Mouse (Mus musculus): ENCODE measurements around the gene Efcab9. TPM values are rescaled to one million over a fixed set of nuclear protein-coding genes. Genes with fewer than 3 reads are reported as not detected.

Gene Efcab9
- polyA plus RNA-seq, 1 experiment from 2014 or later = 0.47 TPM

- Histone ChIP-seq H3K27me3 (ENCODE audit: insufficient read depth, low read length) (no peaks in the 10 kb centered on the region), H3K4me3 (ENCODE audit: low read length) (no peak overlapping the region), H3K9ac (replicated peaks; ENCODE audit: low read length) (no peak overlapping the region), H3K4me1 (ENCODE audit: insufficient read depth, low read length) (peaks cover 39% of the 10 kb centered on the region), H3K9me3 (ENCODE audit: low read length) (no peaks in the 10 kb centered on the region), H3K27ac (ENCODE audit: low read length) (no peak overlapping the region), H3K36me3 (ENCODE audit: insufficient read depth, low read length) (no peaks in the 10 kb centered on the region), H3K4me2 (replicated peaks; ENCODE audit: low read depth, low read length) (no peak overlapping the region)
- WGBS = 43% methylated on average over 4 of the region's 4 CpGs
- ATAC-seq (ENCODE audit: low FRiP score, low TSS enrichment) = no peak
Observed at GRCm38 (mm10) chr11:32550102-32550501, 18.2 kb upstream of the Efcab9 start.

- ATAC-seq (ENCODE audit: low FRiP score, low TSS enrichment) = no peak
- Histone ChIP-seq H3K36me3 (ENCODE audit: insufficient read depth, low read length) (no peaks in the 10 kb centered on the region), H3K27ac (ENCODE audit: low read length) (no peak overlapping the region), H3K4me3 (ENCODE audit: low read length) (no peak overlapping the region), H3K4me2 (replicated peaks; ENCODE audit: low read depth, low read length) (no peak overlapping the region), H3K9ac (replicated peaks; ENCODE audit: low read length) (no peak overlapping the region), H3K27me3 (ENCODE audit: insufficient read depth, low read length) (no peaks in the 10 kb centered on the region), H3K9me3 (ENCODE audit: low read length) (no peaks in the 10 kb centered on the region), H3K4me1 (ENCODE audit: insufficient read depth, low read length) (peaks cover 39% of the 10 kb centered on the region)
- 43% methylated on average over 6 of the region's 6 CpGs for WGBS
Observed at GRCm38 (mm10) chr11:32549236-32549635, 17.4 kb upstream of the Efcab9 start.

GRCm38 (mm10) chr11:32548240-32548639 lies 16.4 kb upstream of the Efcab9 start:
- no peaks in the 10 kb centered on the region for H3K36me3 ChIP-seq (ENCODE audit: insufficient read depth, low read length)
- H3K4me2 ChIP-seq (replicated peaks; ENCODE audit: low read depth, low read length) = no peak overlapping the region
- no peaks in the 10 kb centered on the region for H3K27me3 ChIP-seq (ENCODE audit: insufficient read depth, low read length)
- WGBS = 79% methylated on average over 4 of the region's 4 CpGs
- ATAC-seq (ENCODE audit: low FRiP score, low TSS enrichment) = no peak
- peaks cover 34% of the 10 kb centered on the region for H3K4me1 ChIP-seq (ENCODE audit: insufficient read depth, low read length)
- H3K4me3 ChIP-seq (ENCODE audit: low read length) = no peak overlapping the region
- H3K9ac ChIP-seq (replicated peaks; ENCODE audit: low read length) = no peak overlapping the region
- no peaks in the 10 kb centered on the region for H3K9me3 ChIP-seq (ENCODE audit: low read length)
- H3K27ac ChIP-seq (ENCODE audit: low read length) = no peak overlapping the region

- Histone ChIP-seq H3K9ac (replicated peaks; ENCODE audit: low read length) (no peak overlapping the region), H3K4me1 (ENCODE audit: insufficient read depth, low read length) (peaks cover 34% of the 10 kb centered on the region), H3K27ac (ENCODE audit: low read length) (no peak overlapping the region), H3K9me3 (ENCODE audit: low read length) (no peaks in the 10 kb centered on the region), H3K4me2 (replicated peaks; ENCODE audit: low read depth, low read length) (no peak overlapping the region), H3K36me3 (ENCODE audit: insufficient read depth, low read length) (no peaks in the 10 kb centered on the region), H3K27me3 (ENCODE audit: insufficient read depth, low read length) (no peaks in the 10 kb centered on the region), H3K4me3 (ENCODE audit: low read length) (no peak overlapping the region)
- WGBS = 70% methylated on average over 10 of the region's 10 CpGs
- no peak for ATAC-seq (ENCODE audit: low FRiP score, low TSS enrichment)
Observed at GRCm38 (mm10) chr11:32547391-32547947, 15.6 kb upstream of the Efcab9 start.

GRCm38 (mm10) chr11:32546483-32546882 lies 14.6 kb upstream of the Efcab9 start:
- H3K9ac ChIP-seq (replicated peaks; ENCODE audit: low read length) = no peak overlapping the region
- H3K4me3 ChIP-seq (ENCODE audit: low read length) = no peak overlapping the region
- H3K4me1 ChIP-seq (ENCODE audit: insufficient read depth, low read length) = peaks cover 28% of the 10 kb centered on the region
- H3K9me3 ChIP-seq (ENCODE audit: low read length) = no peaks in the 10 kb centered on the region
- H3K4me2 ChIP-seq (replicated peaks; ENCODE audit: low read depth, low read length) = no peak overlapping the region
- no peaks in the 10 kb centered on the region for H3K36me3 ChIP-seq (ENCODE audit: insufficient read depth, low read length)
- H3K27ac ChIP-seq (ENCODE audit: low read length) = no peak overlapping the region
- ATAC-seq (ENCODE audit: low FRiP score, low TSS enrichment) = no peak
- H3K27me3 ChIP-seq (ENCODE audit: insufficient read depth, low read length) = no peaks in the 10 kb centered on the region
- WGBS = 75% methylated on average over 5 of the region's 5 CpGs

GRCm38 (mm10) chr11:32545605-32546004 lies 13.7 kb upstream of the Efcab9 start:
- Histone ChIP-seq H3K36me3 (ENCODE audit: insufficient read depth, low read length) (no peaks in the 10 kb centered on the region), H3K27me3 (ENCODE audit: insufficient read depth, low read length) (no peaks in the 10 kb centered on the region), H3K4me1 (ENCODE audit: insufficient read depth, low read length) (peaks cover 28% of the 10 kb centered on the region), H3K9me3 (ENCODE audit: low read length) (no peaks in the 10 kb centered on the region), H3K9ac (replicated peaks; ENCODE audit: low read length) (no peak overlapping the region), H3K4me3 (ENCODE audit: low read length) (no peak overlapping the region), H3K27ac (ENCODE audit: low read length) (no peak overlapping the region), H3K4me2 (replicated peaks; ENCODE audit: low read depth, low read length) (no peak overlapping the region)
- WGBS = 59% methylated on average over 12 of the region's 12 CpGs
- no peak for ATAC-seq (ENCODE audit: low FRiP score, low TSS enrichment)

GRCm38 (mm10) chr11:32544497-32544896 lies 12.6 kb upstream of the Efcab9 start:
- WGBS = 83% methylated on average over 5 of the region's 5 CpGs
- H3K4me2 ChIP-seq (replicated peaks; ENCODE audit: low read depth, low read length) = no peak overlapping the region
- no peak for ATAC-seq (ENCODE audit: low FRiP score, low TSS enrichment)
- no peaks in the 10 kb centered on the region for H3K9me3 ChIP-seq (ENCODE audit: low read length)
- H3K27me3 ChIP-seq (ENCODE audit: insufficient read depth, low read length) = no peaks in the 10 kb centered on the region
- H3K36me3 ChIP-seq (ENCODE audit: insufficient read depth, low read length) = no peaks in the 10 kb centered on the region
- H3K9ac ChIP-seq (replicated peaks; ENCODE audit: low read length) = no peak overlapping the region
- no peak overlapping the region for H3K4me3 ChIP-seq (ENCODE audit: low read length)
- H3K4me1 ChIP-seq (ENCODE audit: insufficient read depth, low read length) = peaks cover 30% of the 10 kb centered on the region
- H3K27ac ChIP-seq (ENCODE audit: low read length) = no peak overlapping the region

GRCm38 (mm10) chr11:32544041-32544440 lies 12.2 kb upstream of the Efcab9 start:
- Histone ChIP-seq H3K4me2 (replicated peaks; ENCODE audit: low read depth, low read length) (no peak overlapping the region), H3K9me3 (ENCODE audit: low read length) (no peaks in the 10 kb centered on the region), H3K27me3 (ENCODE audit: insufficient read depth, low read length) (no peaks in the 10 kb centered on the region), H3K9ac (replicated peaks; ENCODE audit: low read length) (no peak overlapping the region), H3K36me3 (ENCODE audit: insufficient read depth, low read length) (no peaks in the 10 kb centered on the region), H3K4me3 (ENCODE audit: low read length) (no peak overlapping the region), H3K27ac (ENCODE audit: low read length) (no peak overlapping the region), H3K4me1 (ENCODE audit: insufficient read depth, low read length) (peaks cover 31% of the 10 kb centered on the region)
- WGBS = 84% methylated on average over 6 of the region's 6 CpGs
- no peak for ATAC-seq (ENCODE audit: low FRiP score, low TSS enrichment)

- no peak overlapping the region for H3K4me3 ChIP-seq (ENCODE audit: low read length)
- no peaks in the 10 kb centered on the region for H3K36me3 ChIP-seq (ENCODE audit: insufficient read depth, low read length)
- no peak overlapping the region for H3K9ac ChIP-seq (replicated peaks; ENCODE audit: low read length)
- H3K4me1 ChIP-seq (ENCODE audit: insufficient read depth, low read length) = peaks cover 42% of the 10 kb centered on the region
- peak overlapping the region; percentile 36; the same call in 1 of the 2 replicates for H3K27ac ChIP-seq (ENCODE audit: low read length)
- H3K27me3 ChIP-seq (ENCODE audit: insufficient read depth, low read length) = no peaks in the 10 kb centered on the region
- ATAC-seq (ENCODE audit: low FRiP score, low TSS enrichment) = no peak
- H3K9me3 ChIP-seq (ENCODE audit: low read length) = no peaks in the 10 kb centered on the region
- WGBS = 27% methylated on average over 3 of the region's 3 CpGs
- no peak overlapping the region for H3K4me2 ChIP-seq (replicated peaks; ENCODE audit: low read depth, low read length)
Observed at GRCm38 (mm10) chr11:32542687-32543411, 11.0 kb upstream of the Efcab9 start.

- no peak overlapping the region for H3K9ac ChIP-seq (replicated peaks; ENCODE audit: low read length)
- no peak overlapping the region for H3K4me3 ChIP-seq (ENCODE audit: low read length)
- peaks cover 48% of the 10 kb centered on the region for H3K4me1 ChIP-seq (ENCODE audit: insufficient read depth, low read length)
- no peaks in the 10 kb centered on the region for H3K36me3 ChIP-seq (ENCODE audit: insufficient read depth, low read length)
- H3K27ac ChIP-seq (ENCODE audit: low read length) = peak overlapping the region; percentile 36; the same call in 1 of the 2 replicates
- ATAC-seq (ENCODE audit: low FRiP score, low TSS enrichment) = no peak
- no peak overlapping the region for H3K4me2 ChIP-seq (replicated peaks; ENCODE audit: low read depth, low read length)
- no peaks in the 10 kb centered on the region for H3K9me3 ChIP-seq (ENCODE audit: low read length)
- no peaks in the 10 kb centered on the region for H3K27me3 ChIP-seq (ENCODE audit: insufficient read depth, low read length)
- WGBS = 89% methylated on average over 4 of the region's 4 CpGs
Observed at GRCm38 (mm10) chr11:32542181-32542580, 10.3 kb upstream of the Efcab9 start.

All from kidney, embryonic 16.5 days (tissue).